Mouse (Mus musculus): ENCODE measurements at regions not wholly inside any gene's neighbourhood (a gene's known extent, or its start where the extent isn't known, plus 50 kb on each side); places are given as distances from the start of the nearest gene placed in this dataset.

GRCm38 (mm10) chr13:84663967-84664366, 441.9 kb downstream of the Tmem161b start:
- H3K9ac ChIP-seq (ENCODE audit: control insufficient read depth, low read depth, low read length, poor library complexity, severe bottlenecking): no peak overlapping the region
- no peaks in the 10 kb centered on the region for H3K4me1 ChIP-seq (ENCODE audit: control insufficient read depth in 1 of 2, insufficient read depth in 2 of 2, low read length in 2 of 2)
- DNase-seq (ENCODE audit: low read depth, low spot score): no peak
- no peaks in the 10 kb centered on the region for H3K79me2 ChIP-seq (ENCODE audit: control insufficient read depth, insufficient read depth, low read length, poor library complexity)
- H3K36me3 ChIP-seq (ENCODE audit: control insufficient read depth in 1 of 2, insufficient read depth in 2 of 2, low read length in 2 of 2): no peaks in the 10 kb centered on the region
- H3K27me3 ChIP-seq (ENCODE audit: control insufficient read depth in 1 of 2, insufficient read depth in 2 of 2, low read length in 2 of 2): no peaks in the 10 kb centered on the region
- no peak overlapping the region for H3K27ac ChIP-seq (ENCODE audit: control insufficient read depth, low read depth, low read length)
- no peaks in the 10 kb centered on the region for H3K9me3 ChIP-seq (replicated peaks; ENCODE audit: insufficient read depth, low read length)
- no peak overlapping the region for H3K4me3 ChIP-seq (ENCODE audit: control insufficient read depth in 1 of 2, insufficient read depth in 1 of 2, low read depth in 2 of 2, low read length in 2 of 2)
- TF ChIP-seq ETS1 (IDR thresholded peaks at IDR 0.05; ENCODE audit: low read depth, low read length): no peak
- TF ChIP-seq JUND (IDR thresholded peaks at IDR 0.05; ENCODE audit: low read depth, low read length): no peak
- no peak for TF ChIP-seq KAT2A (conservative IDR thresholded peaks at IDR 0.05; ENCODE audit: low read depth, low read length)
- no peak for TF ChIP-seq CHD1 (IDR thresholded peaks at IDR 0.05; ENCODE audit: low read depth, low read length)
- no peak for TF ChIP-seq POLR2A (IDR thresholded peaks at IDR 0.05; ENCODE audit: control insufficient read depth in 1 of 2, insufficient read depth in 1 of 2, low read depth in 1 of 2, low read length in 2 of 2, poor library complexity in 1 of 2)
- no peak for TF ChIP-seq MAFK (IDR thresholded peaks at IDR 0.05; ENCODE audit: borderline replicate concordance, low read depth, low read length)
- no peak for TF ChIP-seq TAL1 (IDR thresholded peaks at IDR 0.05; ENCODE audit: low read length)
- no peak for TF ChIP-seq UBTF (IDR thresholded peaks at IDR 0.05; ENCODE audit: borderline replicate concordance, insufficient read depth, low read depth, low read length)
- TF ChIP-seq RAD21 (IDR thresholded peaks at IDR 0.05; ENCODE audit: low read depth, low read length): no peak
- no peak for TF ChIP-seq MAZ (IDR thresholded peaks at IDR 0.05; ENCODE audit: low read depth, low read length)
- no peak for TF ChIP-seq SMC3 (IDR thresholded peaks at IDR 0.05; ENCODE audit: low read depth, low read length)
- TF ChIP-seq RCOR1 (IDR thresholded peaks at IDR 0.05; ENCODE audit: low read depth, low read length): no peak
- no peak for TF ChIP-seq CTCF (IDR thresholded peaks at IDR 0.05 in 2 of 3, conservative IDR thresholded peaks at IDR 0.05 in 1 of 3; ENCODE audit: control insufficient read depth in 1 of 3, insufficient read depth in 1 of 3, low read depth in 2 of 3, low read length in 3 of 3, poor library complexity in 1 of 3, severe bottlenecking in 1 of 3)
- TF ChIP-seq ZNF384 (IDR thresholded peaks at IDR 0.05; ENCODE audit: low read depth, low read length): no peak
- TF ChIP-seq BHLHE40 (IDR thresholded peaks at IDR 0.05; ENCODE audit: borderline replicate concordance, low read depth, low read length): no peak
- no peak for TF ChIP-seq ZKSCAN1 (IDR thresholded peaks at IDR 0.05; ENCODE audit: low read depth, low read length)
- no peak for TF ChIP-seq MXI1 (IDR thresholded peaks at IDR 0.05; ENCODE audit: low read depth, low read length)

- H3K36me3 ChIP-seq (ENCODE audit: control insufficient read depth in 1 of 2, insufficient read depth in 2 of 2, low read length in 2 of 2): no peaks in the 10 kb centered on the region
Measured at GRCm38 (mm10) chr13:84680971-84681370, 458.9 kb downstream of the Tmem161b start.

More at GRCm38 (mm10) chr13:84680971-84681370, 458.9 kb downstream of the Tmem161b start:
- Histone ChIP-seq H3K4me3 (ENCODE audit: control insufficient read depth in 1 of 2, insufficient read depth in 1 of 2, low read depth in 2 of 2, low read length in 2 of 2) (no peak overlapping the region), H3K4me1 (ENCODE audit: control insufficient read depth in 1 of 2, insufficient read depth in 2 of 2, low read length in 2 of 2) (no peaks in the 10 kb centered on the region), H3K79me2 (ENCODE audit: control insufficient read depth, insufficient read depth, low read length, poor library complexity) (no peaks in the 10 kb centered on the region), H3K9me3 (replicated peaks; ENCODE audit: insufficient read depth, low read length) (no peaks in the 10 kb centered on the region), H3K27me3 (ENCODE audit: control insufficient read depth in 1 of 2, insufficient read depth in 2 of 2, low read length in 2 of 2) (no peaks in the 10 kb centered on the region), H3K27ac (ENCODE audit: control insufficient read depth, low read depth, low read length) (no peak overlapping the region), H3K9ac (ENCODE audit: control insufficient read depth, low read depth, low read length, poor library complexity, severe bottlenecking) (no peak overlapping the region)
- DNase-seq (ENCODE audit: low read depth, low spot score): no peak
- no peak for TF ChIP-seq GABPA (IDR thresholded peaks at IDR 0.05; ENCODE audit: low read depth, low read length)
- TF ChIP-seq RCOR1 (IDR thresholded peaks at IDR 0.05; ENCODE audit: low read depth, low read length): no peak
- TF ChIP-seq NELFE (IDR thresholded peaks at IDR 0.05; ENCODE audit: low read depth, low read length): no peak
- TF ChIP-seq POLR2AphosphoS5 (IDR thresholded peaks at IDR 0.05; ENCODE audit: borderline replicate concordance, low read depth, low read length): no peak
- TF ChIP-seq ZMIZ1 (IDR thresholded peaks at IDR 0.05; ENCODE audit: low read depth, low read length): no peak
- TF ChIP-seq ZKSCAN1 (IDR thresholded peaks at IDR 0.05; ENCODE audit: low read depth, low read length): no peak
- TF ChIP-seq KAT2A (conservative IDR thresholded peaks at IDR 0.05; ENCODE audit: low read depth, low read length): no peak
- TF ChIP-seq CTCF (IDR thresholded peaks at IDR 0.05 in 2 of 3, conservative IDR thresholded peaks at IDR 0.05 in 1 of 3; ENCODE audit: control insufficient read depth in 1 of 3, insufficient read depth in 1 of 3, low read depth in 2 of 3, low read length in 3 of 3, poor library complexity in 1 of 3, severe bottlenecking in 1 of 3): no peak
- TF ChIP-seq CHD1 (IDR thresholded peaks at IDR 0.05; ENCODE audit: low read depth, low read length): no peak
- TF ChIP-seq TAL1 (IDR thresholded peaks at IDR 0.05; ENCODE audit: low read length): no peak
- TF ChIP-seq JUND (IDR thresholded peaks at IDR 0.05; ENCODE audit: low read depth, low read length): no peak
- TF ChIP-seq ETS1 (IDR thresholded peaks at IDR 0.05; ENCODE audit: low read depth, low read length): no peak
- no peak for TF ChIP-seq ELF1 (IDR thresholded peaks at IDR 0.05; ENCODE audit: low read depth, low read length)
- no peak for TF ChIP-seq POLR2AphosphoS2 (IDR thresholded peaks at IDR 0.05; ENCODE audit: low read length)
- TF ChIP-seq BHLHE40 (IDR thresholded peaks at IDR 0.05; ENCODE audit: borderline replicate concordance, low read depth, low read length): no peak

Measured in MEL (cell line).